Comparison of ENCODE assay signal across 10 mouse cellular contexts in the genomic region with DNA sequence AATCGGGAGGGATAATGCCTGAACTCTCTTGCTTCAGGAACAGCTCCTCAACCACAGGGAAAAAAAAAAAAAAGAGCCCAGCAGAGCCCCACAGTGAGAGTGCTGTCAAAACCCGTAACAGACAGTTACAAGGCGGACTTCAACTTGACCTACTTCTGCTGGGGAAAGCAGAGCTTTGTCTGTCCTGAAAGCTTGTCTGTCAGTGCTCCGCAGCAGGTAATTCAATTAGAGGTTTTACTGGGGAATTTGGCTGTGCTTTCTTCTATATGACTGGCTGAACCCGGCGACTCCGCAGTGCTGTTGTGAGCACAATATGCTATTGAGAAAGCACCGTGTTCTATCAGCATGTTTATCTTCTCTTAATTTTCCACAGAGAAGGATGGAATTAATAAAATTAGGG.
DNase-seq lines count a peak whose midpoint lies in the region; ATAC-seq and TF ChIP-seq lines count a peak whose summit lies in the region.
"Had no signal": no experiment of that assay in that cellular context is flagged by ENCODE, and none has a peak within 500 bp of the region (broad histone marks: within the 10 kb centered on the region; RNA-seq: fewer than 3 reads in every experiment).

No protein-coding gene starts in this region.

- H3K27me3 ChIP-seq in embryonic facial prominence, embryonic 15.5 days = no peaks in the 10 kb centered on the region
- H3K27me3 ChIP-seq in hindbrain, postnatal 0 days (ENCODE audit: insufficient read depth, low read length) = no peaks in the 10 kb centered on the region

- H3K27ac ChIP-seq in embryonic facial prominence, embryonic 15.5 days (replicated peaks) = no peak overlapping the region
- H3K27ac ChIP-seq in hindbrain, postnatal 0 days = no peak overlapping the region

- no peaks in the 10 kb centered on the region for H3K36me3 ChIP-seq in embryonic facial prominence, embryonic 15.5 days
- H3K36me3 ChIP-seq in hindbrain, postnatal 0 days (ENCODE audit: insufficient read depth, low read length) = no peaks in the 10 kb centered on the region

- DNase-seq in embryo, embryonic 10 days (ENCODE audit: low spot score) = peak; percentile 52
- no peak for DNase-seq in embryo, embryonic 9.5 days (ENCODE audit: extremely low spot score)
- peak; percentile 65 for DNase-seq in MN1 (ENCODE audit: low spot score)
- DNase-seq in hindbrain, postnatal 0 days (ENCODE audit: low spot score) = peak; percentile 22
- no peak for DNase-seq in spleen, adult 18-20 months
- no peak for DNase-seq in layer of hippocampus, adult 9-11 months
- DNase-seq in adrenal gland, postnatal 25 days = no peak
- DNase-seq: cerebellum, postnatal 25 days had no signal

- no peak overlapping the region for H3K9ac ChIP-seq in embryonic facial prominence, embryonic 15.5 days
- no peak overlapping the region for H3K9ac ChIP-seq in hindbrain, postnatal 0 days (replicated peaks; ENCODE audit: low read length)

- no peak for ATAC-seq in embryonic facial prominence, embryonic 15.5 days (ENCODE audit: insufficient number of reproducible peaks, low FRiP score, low TSS enrichment, low read depth)
- no peak for ATAC-seq in hindbrain, postnatal 0 days
- ATAC-seq: lung, postnatal 0 days had no signal

- H3K9me3 ChIP-seq in embryonic facial prominence, embryonic 15.5 days (replicated peaks) = no peaks in the 10 kb centered on the region
- no peaks in the 10 kb centered on the region for H3K9me3 ChIP-seq in hindbrain, postnatal 0 days (ENCODE audit: low read length)

- 15% methylated on average over 8 of the region's 8 CpGs for WGBS in embryonic facial prominence, embryonic 15.5 days
- WGBS in hindbrain, postnatal 0 days = 18% methylated on average over 8 of the region's 8 CpGs

- H3K4me1 ChIP-seq in embryonic facial prominence, embryonic 15.5 days = peaks cover 14% of the 10 kb centered on the region; the same call in 1 of the 2 replicates
- peaks cover 4% of the 10 kb centered on the region; the same call in 1 of the 2 replicates for H3K4me1 ChIP-seq in hindbrain, postnatal 0 days (ENCODE audit: insufficient read depth, low read length)

- H3K4me3 ChIP-seq in embryonic facial prominence, embryonic 15.5 days (replicated peaks) = no peak overlapping the region
- H3K4me3 ChIP-seq in hindbrain, postnatal 0 days (ENCODE audit: low read length) = no peak overlapping the region

- peak overlapping the region; percentile 10; the same call in 1 of the 2 replicates for H3K4me2 ChIP-seq in embryonic facial prominence, embryonic 15.5 days (replicated peaks)
- H3K4me2 ChIP-seq in hindbrain, postnatal 0 days (ENCODE audit: low read depth, low read length) = peak overlapping the region; percentile 37

- no peak for TF ChIP-seq CTCF in hindbrain, postnatal 0 days (IDR thresholded peaks at IDR 0.05; ENCODE audit: low read depth)

Comparison
In these comparisons a context has a peak if more than half of its experiments do, and no peak if none do; other contexts are left out.
1. DNase-seq: peak in embryo, embryonic 10 days (single experiment), MN1 (single experiment) and hindbrain, postnatal 0 days (single experiment); none in embryo, embryonic 9.5 days (single experiment), spleen, adult 18-20 months (0 of 2), layer of hippocampus, adult 9-11 months (single experiment) and adrenal gland, postnatal 25 days (single experiment).